In genomic region chr7:91603561-91603960, GRCm38 (mm10) we compare ENCODE assay signal across 13 mouse cellular contexts.
"Had no signal": no experiment of that assay in that cellular context is flagged by ENCODE, and none has a peak within 500 bp of the region (broad histone marks: within the 10 kb centered on the region; RNA-seq: fewer than 3 reads in every experiment).

No protein-coding gene starts in this region.

- H3K9me3 ChIP-seq: limb, embryonic 10.5 days; liver, embryonic 15.5 days; midbrain, embryonic 10.5 days had no signal

- DNase-seq: kidney, postnatal 25 days; lung, adult 2 months; lung, postnatal 4 days; midbrain, embryonic 14.5 days; right cerebral cortex, adult 18-20 months; right cerebral cortex, postnatal 25 days; thymus, postnatal 14 days had no signal

- H3K4me3 ChIP-seq: limb, embryonic 10.5 days; liver, embryonic 15.5 days; midbrain, embryonic 10.5 days had no signal

- H3K27me3 ChIP-seq: liver, embryonic 15.5 days had no signal

- H3K9ac ChIP-seq: liver, embryonic 15.5 days had no signal

- H3K4me2 ChIP-seq: liver, embryonic 11.5 days; liver, embryonic 15.5 days had no signal

- H3K4me1 ChIP-seq: limb, embryonic 10.5 days; liver, embryonic 15.5 days; midbrain, embryonic 10.5 days had no signal

- H3K27ac ChIP-seq: limb, embryonic 10.5 days; liver, embryonic 15.5 days; midbrain, embryonic 10.5 days; stomach, postnatal 0 days had no signal

- ATAC-seq: lung, postnatal 0 days had no signal

- H3K36me3 ChIP-seq: limb, embryonic 10.5 days; liver, embryonic 15.5 days; midbrain, embryonic 10.5 days had no signal
